Mouse (Mus musculus) brain, embryonic 14.5 days (tissue): ENCODE data around the gene Lamb1.

Experiments used
- CTCF ChIP-seq: fragments of 200-500 bp; IDR thresholded peaks from 2 replicates; pipeline ENCODE4 v1.5.1; 2012; ENCODE audit warnings: inconsistent platforms, mild to moderate bottlenecking, moderate library complexity, borderline replicate concordance; ENCODE audit not compliant: insufficient read depth, insufficient read length; ENCODE audit errors: extremely low read depth
- POLR2A ChIP-seq: fragments of 200-500 bp; IDR thresholded peaks from 2 replicates; pipeline ENCODE4 v1.6.1; 2012; ENCODE audit warnings: mild to moderate bottlenecking, inconsistent platforms, borderline replicate concordance; ENCODE audit not compliant: poor library complexity, insufficient read depth, insufficient read length, severe bottlenecking; ENCODE audit errors: extremely low read depth

- no peak for TF ChIP-seq CTCF
- TF ChIP-seq POLR2A = no peak
Observed at GRCm38 (mm10) chr12:31317670-31318408, 52.8 kb downstream of the Lamb1 start.
